Comparison of ENCODE assay signal across 8 mouse cellular contexts in genomic region chr10:75676819-75677565, GRCm38 (mm10). TPM values are rescaled to one million over a fixed set of nuclear protein-coding genes. Genes with fewer than 3 reads are reported as not detected.
A peak's percentile ranks its signal among the peaks of the same experiment; 100 is the strongest.
DNase-seq lines count a peak whose midpoint lies in the region; ATAC-seq and TF ChIP-seq lines count a peak whose summit lies in the region.
"Had no signal": no experiment of that assay in that cellular context is flagged by ENCODE, and none has a peak within 500 bp of the region (broad histone marks: within the 10 kb centered on the region; RNA-seq: fewer than 3 reads in every experiment).

No protein-coding gene starts in this region.

- no peak for ATAC-seq in liver, embryonic 13.5 days (ENCODE audit: low read depth)
- no peak for ATAC-seq in stomach, embryonic 14.5 days (ENCODE audit: insufficient number of reproducible peaks, insufficient read depth, low FRiP score, low read depth)
- no peak for ATAC-seq in frontal cortex, adult (ENCODE audit: low TSS enrichment)

- no peak for TF ChIP-seq CTCF in left cerebral cortex, adult 2 months (IDR thresholded peaks at IDR 0.05)

- no peak overlapping the region for H3K9ac ChIP-seq in liver, embryonic 13.5 days
- H3K9ac ChIP-seq in stomach, embryonic 14.5 days (replicated peaks; ENCODE audit: low read depth, low read length), result no peak overlapping the region
- H3K9ac ChIP-seq: limb, embryonic 13.5 days had no signal

- intact Hi-C loops in left cerebral cortex, adult 2 months (cut with DNase I), result loop anchor here (1.0 kb wide), 1 partner anchor 9 kb away; no protein-coding TSS in a partner anchor
- intact Hi-C loops in left cerebral cortex, postnatal 4 days (cut with DNase I), result no loop called here

- no peaks in the 10 kb centered on the region for H3K27me3 ChIP-seq in liver, embryonic 13.5 days
- H3K27me3 ChIP-seq in stomach, embryonic 14.5 days (ENCODE audit: control insufficient read depth, insufficient read depth, low read length), result no peaks in the 10 kb centered on the region
- H3K27me3 ChIP-seq: limb, embryonic 13.5 days had no signal

- H3K36me3 ChIP-seq in liver, embryonic 13.5 days, result peaks cover 88% of the 10 kb centered on the region
- H3K36me3 ChIP-seq in stomach, embryonic 14.5 days (ENCODE audit: control insufficient read depth, insufficient read depth, low read length), result peaks cover 3% of the 10 kb centered on the region

- no peak overlapping the region for H3K4me2 ChIP-seq in liver, embryonic 13.5 days
- H3K4me2 ChIP-seq in stomach, embryonic 14.5 days (replicated peaks; ENCODE audit: low read depth, low read length), result no peak overlapping the region
- H3K4me2 ChIP-seq: limb, embryonic 13.5 days had no signal

- 77% methylated on average over 7 of the region's 7 CpGs for WGBS in liver, embryonic 13.5 days (ENCODE audit: insufficient replicate concordance)
- 77% methylated on average over 7 of the region's 7 CpGs for WGBS in stomach, embryonic 14.5 days

- H3K27ac ChIP-seq in left cerebral cortex, adult 2 months, result peak overlapping the region; percentile 80
- peak overlapping the region; percentile 58 for H3K27ac ChIP-seq in liver, embryonic 13.5 days
- H3K27ac ChIP-seq in stomach, embryonic 14.5 days (ENCODE audit: low read length), result peak overlapping the region; percentile 74
- H3K27ac ChIP-seq: limb, embryonic 13.5 days had no signal

- H3K4me3 ChIP-seq in left cerebral cortex, adult 2 months, result no peak overlapping the region
- no peak overlapping the region for H3K4me3 ChIP-seq in liver, embryonic 13.5 days (replicated peaks)
- H3K4me3 ChIP-seq in stomach, embryonic 14.5 days (ENCODE audit: low read depth, low read length), result no peak overlapping the region
- H3K4me3 ChIP-seq: limb, embryonic 13.5 days had no signal

- DNase-seq in left cerebral cortex, adult 2 months (ENCODE audit: extremely low spot score in 1 of 2, low spot score in 2 of 2), result no peak
- no peak for DNase-seq in left cerebral cortex, postnatal 4 days
- peak; percentile 75 for DNase-seq in fibroblast of lung, adult 2 months (ENCODE audit: low read depth)
- no peak for DNase-seq in liver, embryonic 13.5 days
- no peak for DNase-seq in frontal cortex, postnatal 36 days (ENCODE audit: low spot score in 2 of 2)

- H3K9me3 ChIP-seq in liver, embryonic 13.5 days (replicated peaks), result no peaks in the 10 kb centered on the region
- H3K9me3 ChIP-seq in stomach, embryonic 14.5 days (ENCODE audit: control insufficient read depth, low read depth, low read length), result no peaks in the 10 kb centered on the region
- H3K9me3 ChIP-seq: limb, embryonic 13.5 days had no signal

- H3K4me1 ChIP-seq in liver, embryonic 13.5 days (replicated peaks), result peaks cover 42% of the 10 kb centered on the region
- peaks cover 21% of the 10 kb centered on the region; the same call in 1 of the 2 replicates for H3K4me1 ChIP-seq in stomach, embryonic 14.5 days (ENCODE audit: control insufficient read depth, insufficient read depth, low read length)
- H3K4me1 ChIP-seq: limb, embryonic 13.5 days had no signal

RNA-seq across cellular contexts. Expression of gene Susd2, which starts 33.2 kb away (rescaled TPM):
- total RNA-seq in left cerebral cortex, adult 2 months (2021), result 1 to 10 TPM; 8.4 to 8.9 TPM
- 1 to 10 TPM; 1.6 to 2.5 TPM for total RNA-seq in left cerebral cortex, postnatal 4 days (2021)
- polyA plus RNA-seq in liver, embryonic 13.5 days (2015; fragmentation: Nextera tagmentation; extraction: Ambion mirVana), result 1.0 and 1.4 TPM in 2 replicates
- polyA plus RNA-seq in stomach, embryonic 14.5 days (2014; fragmentation: Nextera tagmentation; extraction: Ambion mirVana), result 8.3 and 10.2 TPM in 2 replicates
